ENCODE assay signal across 8 mouse cellular contexts in genomic region chr10:56431600-56432389, GRCm38 (mm10). TPM values are rescaled to one million over a fixed set of nuclear protein-coding genes. Genes with fewer than 3 reads are reported as not detected.
DNase-seq lines count a peak whose midpoint lies in the region; ATAC-seq and TF ChIP-seq lines count a peak whose summit lies in the region.

No protein-coding gene starts in this region.

- H3K9me3 ChIP-seq in forebrain, postnatal 0 days (ENCODE audit: low read length) = no peaks in the 10 kb centered on the region

- H3K79me2 ChIP-seq in liver, adult 2 months (ENCODE audit: control insufficient read depth, insufficient read depth, low read length) = no peaks in the 10 kb centered on the region

- ATAC-seq in forebrain, postnatal 0 days = peak; percentile 80

- H3K27me3 ChIP-seq in forebrain, postnatal 0 days (ENCODE audit: insufficient read depth, low read length) = no peaks in the 10 kb centered on the region
- H3K27me3 ChIP-seq in liver, adult 2 months (ENCODE audit: control insufficient read depth, insufficient read depth, low read length) = no peaks in the 10 kb centered on the region

- H3K4me3 ChIP-seq in cortical plate, adult 2 months (ENCODE audit: insufficient read depth, low read length) = 0 out of 2 replicates have a peak overlapping the region, but pooled peaks have one; percentile 4
- H3K4me3 ChIP-seq in forebrain, postnatal 0 days (ENCODE audit: low read depth, low read length) = peak overlapping the region; percentile 31
- H3K4me3 ChIP-seq in liver, adult 2 months (ENCODE audit: insufficient read depth, low read depth, low read length) = no peak overlapping the region

- 20% methylated on average over 23 of the region's 23 CpGs for WGBS in forebrain, postnatal 0 days
- WGBS in liver, adult 2 months = 31% methylated on average over 23 of the region's 23 CpGs

- DNase-seq in kidney, postnatal 14 days = peak; percentile 4
- DNase-seq in kidney, postnatal 36 days = no peak
- DNase-seq in forebrain, postnatal 0 days = peak; percentile 49
- no peak for DNase-seq in liver, adult 2 months (ENCODE audit: extremely low read depth, low read depth, low spot score)
- peak; percentile 15 for DNase-seq in right cerebral cortex, postnatal 4 days
- DNase-seq in urinary bladder, postnatal 14 days (ENCODE audit: low spot score) = no peak
- no peak for DNase-seq in adipocyte (ENCODE audit: low spot score)

- no peaks in the 10 kb centered on the region for H3K4me1 ChIP-seq in cortical plate, adult 2 months (ENCODE audit: control insufficient read depth, insufficient read depth, low read length)
- no peaks in the 10 kb centered on the region for H3K4me1 ChIP-seq in forebrain, postnatal 0 days (ENCODE audit: insufficient read depth)
- H3K4me1 ChIP-seq in liver, adult 2 months (ENCODE audit: control insufficient read depth, insufficient read depth, low read length) = peaks cover 2% of the 10 kb centered on the region; the same call in 1 of the 2 replicates

- H3K9ac ChIP-seq in forebrain, postnatal 0 days = peak overlapping the region; percentile 40; the same call in 1 of the 2 replicates
- peak overlapping the region; percentile 26; the same call in 1 of the 2 replicates for H3K9ac ChIP-seq in liver, adult 2 months (ENCODE audit: low read depth, low read length)

- no peak for TF ChIP-seq CTCF in cortical plate, adult 2 months (IDR thresholded peaks at IDR 0.05; ENCODE audit: extremely low read depth, insufficient read depth, low read length)
- TF ChIP-seq CTCF in forebrain, postnatal 0 days (IDR thresholded peaks at IDR 0.05; ENCODE audit: low read depth) = no peak
- no peak for TF ChIP-seq CTCF in liver, adult 2 months (IDR thresholded peaks at IDR 0.05; ENCODE audit: low read depth, low read length)

- H3K27ac ChIP-seq in cortical plate, adult 2 months (ENCODE audit: insufficient read depth, low read length) = no peak overlapping the region
- peak overlapping the region; percentile 15; the same call in 1 of the 2 replicates for H3K27ac ChIP-seq in forebrain, postnatal 0 days (ENCODE audit: low read depth, low read length)
- no peak overlapping the region for H3K27ac ChIP-seq in liver, adult 2 months (replicated peaks; ENCODE audit: insufficient read depth, low read depth, low read length)

- no peak for TF ChIP-seq POLR2A in cortical plate, adult 2 months (IDR thresholded peaks at IDR 0.05; ENCODE audit: extremely low read depth, insufficient read depth, low read length)
- TF ChIP-seq POLR2A in liver, adult 2 months (IDR thresholded peaks at IDR 0.05; ENCODE audit: extremely low read depth, insufficient read depth, low read length) = no peak

- no peaks in the 10 kb centered on the region for H3K36me3 ChIP-seq in forebrain, postnatal 0 days (ENCODE audit: insufficient read depth)
- no peaks in the 10 kb centered on the region for H3K36me3 ChIP-seq in liver, adult 2 months (ENCODE audit: control insufficient read depth, insufficient read depth, low read length)

- peak overlapping the region; percentile 55 for H3K4me2 ChIP-seq in forebrain, postnatal 0 days (ENCODE audit: low read depth)

RNA-seq across cellular contexts. Expression of gene Gja1, which starts 54.7 kb away (rescaled TPM):
- polyA plus RNA-seq in cortical plate, adult 2 months (2012; rRNA removed) = 80.5 and 83.2 TPM in 2 replicates
- total RNA-seq in forebrain, postnatal 0 days (2014; rRNA removed) = 43.9 and 53.0 TPM in 2 replicates
- 105 and 113 TPM in 2 replicates for polyA plus RNA-seq in forebrain, postnatal 0 days (2015; fragmentation: Nextera tagmentation; extraction: Ambion mirVana)
- 4.1 and 5.5 TPM in 2 replicates for total RNA-seq in liver, adult 2 months (2014; rRNA removed)
- polyA plus RNA-seq in liver, adult 2 months (2012; rRNA removed) = 0.66 and 0.73 TPM in 2 replicates

Comparison
In these comparisons a context has a peak if more than half of its experiments do, and no peak if none do; other contexts are left out.
1. DNase-seq: peak in kidney, postnatal 14 days (single experiment), forebrain, postnatal 0 days (single experiment) and right cerebral cortex, postnatal 4 days (single experiment); none in kidney, postnatal 36 days (0 of 2), liver, adult 2 months (single experiment), urinary bladder, postnatal 14 days (single experiment) and adipocyte (single experiment).
2. RNA of gene Gja1, which starts 54.7 kb away (polyA plus RNA-seq): 105 to 113 TPM in forebrain, postnatal 0 days and 80.5 to 83.2 TPM in cortical plate, adult 2 months; 0.66 to 0.73 TPM in liver, adult 2 months; every median in the first group is over 10 times any median in the second.